Mouse (Mus musculus): ENCODE data around the gene Bpgm. TPM values are rescaled to one million over a fixed set of nuclear protein-coding genes. Genes with fewer than 3 reads are reported as not detected.

Gene Bpgm
- polyA plus RNA-seq, 1 experiment from 2014 or later: 94.6 TPM

- H3K4me1 ChIP-seq (ENCODE audit: control insufficient read depth, insufficient read depth, low read length): no peaks in the 10 kb centered on the region
- no peaks in the 10 kb centered on the region for H3K9me3 ChIP-seq (ENCODE audit: control insufficient read depth, low read length)
- H3K4me3 ChIP-seq (replicated peaks; ENCODE audit: low read depth, low read length): no peak overlapping the region
- 88% methylated on average over 3 of the region's 3 CpGs for WGBS
- ATAC-seq (ENCODE audit: low FRiP score, low TSS enrichment) (no peak), DNase-seq (no peak)
- H3K36me3 ChIP-seq (ENCODE audit: control insufficient read depth, insufficient read depth, low read length): no peaks in the 10 kb centered on the region
- H3K27ac ChIP-seq (replicated peaks; ENCODE audit: low read depth, low read length): no peak overlapping the region
- no peak overlapping the region for H3K9ac ChIP-seq (replicated peaks; ENCODE audit: low read length)
- no peak overlapping the region for H3K4me2 ChIP-seq (ENCODE audit: low read length)
- H3K27me3 ChIP-seq (ENCODE audit: control insufficient read depth, insufficient read depth, low read length): no peaks in the 10 kb centered on the region
Measured at GRCm38 (mm10) chr6:34526389-34526788, 50.4 kb downstream of the Bpgm start.

DNA sequence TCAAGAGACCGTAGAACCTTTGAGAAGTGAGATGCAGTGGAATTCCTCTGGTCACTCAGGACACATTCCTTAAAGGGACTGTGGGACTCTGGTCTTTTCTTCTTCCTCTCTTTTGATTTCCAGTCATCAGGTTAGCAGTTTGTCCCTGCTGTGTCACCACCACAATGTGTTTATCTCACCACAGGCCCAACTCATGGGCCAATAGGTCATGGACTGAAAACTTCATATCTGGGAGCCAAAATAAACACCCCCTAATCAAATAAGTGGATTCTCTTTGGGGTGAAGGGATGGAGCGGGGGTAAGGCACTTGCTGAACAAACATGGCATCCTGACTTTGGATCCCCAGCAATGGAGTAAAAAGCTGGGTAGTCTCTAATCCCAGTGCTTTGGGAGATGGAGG is 52.1 kb downstream of the Bpgm start:
- no peaks in the 10 kb centered on the region for H3K4me1 ChIP-seq (ENCODE audit: control insufficient read depth, insufficient read depth, low read length)
- no peak overlapping the region for H3K9ac ChIP-seq (replicated peaks; ENCODE audit: low read length)
- no peaks in the 10 kb centered on the region for H3K27me3 ChIP-seq (ENCODE audit: control insufficient read depth, insufficient read depth, low read length)
- no peak for DNase-seq
- H3K27ac ChIP-seq (replicated peaks; ENCODE audit: low read depth, low read length): no peak overlapping the region
- no peak overlapping the region for H3K4me2 ChIP-seq (ENCODE audit: low read length)
- H3K36me3 ChIP-seq (ENCODE audit: control insufficient read depth, insufficient read depth, low read length): no peaks in the 10 kb centered on the region
- no peaks in the 10 kb centered on the region for H3K9me3 ChIP-seq (ENCODE audit: control insufficient read depth, low read length)
- no peak for ATAC-seq (ENCODE audit: low FRiP score, low TSS enrichment)
- WGBS: 87% methylated on average over 2 of the region's 2 CpGs
- H3K4me3 ChIP-seq (replicated peaks; ENCODE audit: low read depth, low read length): no peak overlapping the region

- Histone ChIP-seq H3K4me2 (ENCODE audit: low read length) (no peak overlapping the region), H3K9ac (replicated peaks; ENCODE audit: low read length) (no peak overlapping the region), H3K27me3 (ENCODE audit: control insufficient read depth, insufficient read depth, low read length) (no peaks in the 10 kb centered on the region), H3K36me3 (ENCODE audit: control insufficient read depth, insufficient read depth, low read length) (no peaks in the 10 kb centered on the region), H3K4me1 (ENCODE audit: control insufficient read depth, insufficient read depth, low read length) (no peaks in the 10 kb centered on the region), H3K27ac (replicated peaks; ENCODE audit: low read depth, low read length) (no peak overlapping the region), H3K9me3 (ENCODE audit: control insufficient read depth, low read length) (no peaks in the 10 kb centered on the region), H3K4me3 (replicated peaks; ENCODE audit: low read depth, low read length) (no peak overlapping the region)
- 86% methylated on average over 3 of the region's 3 CpGs for WGBS
- no peak for DNase-seq
- ATAC-seq (ENCODE audit: low FRiP score, low TSS enrichment): no peak
Measured at GRCm38 (mm10) chr6:34529992-34530391, 54.0 kb downstream of the Bpgm start.

GRCm38 (mm10) chr6:34533055-34533454 is 57.0 kb downstream of the Bpgm start:
- no peak overlapping the region for H3K27ac ChIP-seq (replicated peaks; ENCODE audit: low read depth, low read length)
- ATAC-seq (ENCODE audit: low FRiP score, low TSS enrichment): no peak
- H3K9me3 ChIP-seq (ENCODE audit: control insufficient read depth, low read length): no peaks in the 10 kb centered on the region
- no peaks in the 10 kb centered on the region for H3K27me3 ChIP-seq (ENCODE audit: control insufficient read depth, insufficient read depth, low read length)
- WGBS: 92% methylated on average over 1 of the region's 1 CpGs
- no peak overlapping the region for H3K4me3 ChIP-seq (replicated peaks; ENCODE audit: low read depth, low read length)
- H3K9ac ChIP-seq (replicated peaks; ENCODE audit: low read length): no peak overlapping the region
- no peak overlapping the region for H3K4me2 ChIP-seq (ENCODE audit: low read length)
- H3K36me3 ChIP-seq (ENCODE audit: control insufficient read depth, insufficient read depth, low read length): no peaks in the 10 kb centered on the region
- no peak for DNase-seq
- H3K4me1 ChIP-seq (ENCODE audit: control insufficient read depth, insufficient read depth, low read length): no peaks in the 10 kb centered on the region

DNA sequence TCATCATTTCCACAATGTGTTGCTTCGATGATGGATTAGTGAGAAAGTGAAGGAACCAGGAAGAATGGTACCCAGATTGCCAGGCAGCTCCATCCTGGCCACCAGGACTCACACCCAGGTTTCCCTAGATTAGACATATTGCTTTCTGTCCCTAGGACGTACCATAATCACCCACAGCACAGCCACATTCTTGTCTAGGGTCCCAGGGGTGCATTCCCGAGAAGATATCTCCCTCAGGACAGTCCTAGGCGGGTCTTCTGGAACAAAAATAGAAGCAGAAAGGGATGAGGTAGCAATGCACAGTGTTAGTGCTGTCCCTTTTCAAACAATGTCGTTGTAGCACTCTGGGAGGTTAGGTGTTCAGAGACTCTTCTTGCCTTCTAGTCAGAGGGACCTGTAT is 57.9 kb downstream of the Bpgm start:
- no peak for DNase-seq
- WGBS: 79% methylated on average over 5 of the region's 5 CpGs
- Histone ChIP-seq H3K4me2 (ENCODE audit: low read length) (no peak overlapping the region), H3K4me1 (ENCODE audit: control insufficient read depth, insufficient read depth, low read length) (no peaks in the 10 kb centered on the region), H3K36me3 (ENCODE audit: control insufficient read depth, insufficient read depth, low read length) (no peaks in the 10 kb centered on the region), H3K27ac (replicated peaks; ENCODE audit: low read depth, low read length) (no peak overlapping the region), H3K27me3 (ENCODE audit: control insufficient read depth, insufficient read depth, low read length) (no peaks in the 10 kb centered on the region), H3K9me3 (ENCODE audit: control insufficient read depth, low read length) (no peaks in the 10 kb centered on the region), H3K4me3 (replicated peaks; ENCODE audit: low read depth, low read length) (no peak overlapping the region), H3K9ac (replicated peaks; ENCODE audit: low read length) (no peak overlapping the region)
- ATAC-seq (ENCODE audit: low FRiP score, low TSS enrichment): no peak

DNA sequence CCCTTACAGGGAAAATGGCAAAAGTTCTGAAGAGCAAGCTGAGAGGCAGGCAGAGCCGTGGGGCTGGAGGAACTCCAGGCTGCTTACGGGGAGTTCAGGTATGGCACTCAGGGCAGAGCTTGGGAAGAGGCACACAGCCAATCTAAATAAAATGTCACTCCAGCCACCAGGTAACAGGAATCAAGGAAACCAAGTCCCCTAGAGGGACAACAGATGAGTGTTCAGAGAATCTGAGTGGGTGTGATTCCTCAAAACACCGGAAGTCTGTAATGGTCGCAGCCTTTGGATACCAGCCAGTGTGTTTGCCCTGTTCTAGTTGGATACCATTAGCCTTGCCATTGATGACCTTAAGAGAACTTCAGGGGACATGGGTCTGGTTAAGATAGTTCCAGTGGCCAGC is 66.9 kb downstream of the Bpgm start:
- Histone ChIP-seq H3K9me3 (ENCODE audit: control insufficient read depth, low read length) (no peaks in the 10 kb centered on the region), H3K4me2 (ENCODE audit: low read length) (no peak overlapping the region), H3K4me3 (replicated peaks; ENCODE audit: low read depth, low read length) (no peak overlapping the region), H3K27ac (replicated peaks; ENCODE audit: low read depth, low read length) (no peak overlapping the region), H3K27me3 (ENCODE audit: control insufficient read depth, insufficient read depth, low read length) (no peaks in the 10 kb centered on the region), H3K9ac (replicated peaks; ENCODE audit: low read length) (no peak overlapping the region), H3K36me3 (ENCODE audit: control insufficient read depth, insufficient read depth, low read length) (no peaks in the 10 kb centered on the region), H3K4me1 (ENCODE audit: control insufficient read depth, insufficient read depth, low read length) (no peaks in the 10 kb centered on the region; the same call in 1 of the 2 replicates)
- 91% methylated on average over 4 of the region's 4 CpGs for WGBS
- no peak for ATAC-seq (ENCODE audit: low FRiP score, low TSS enrichment)
- DNase-seq: no peak

DNA sequence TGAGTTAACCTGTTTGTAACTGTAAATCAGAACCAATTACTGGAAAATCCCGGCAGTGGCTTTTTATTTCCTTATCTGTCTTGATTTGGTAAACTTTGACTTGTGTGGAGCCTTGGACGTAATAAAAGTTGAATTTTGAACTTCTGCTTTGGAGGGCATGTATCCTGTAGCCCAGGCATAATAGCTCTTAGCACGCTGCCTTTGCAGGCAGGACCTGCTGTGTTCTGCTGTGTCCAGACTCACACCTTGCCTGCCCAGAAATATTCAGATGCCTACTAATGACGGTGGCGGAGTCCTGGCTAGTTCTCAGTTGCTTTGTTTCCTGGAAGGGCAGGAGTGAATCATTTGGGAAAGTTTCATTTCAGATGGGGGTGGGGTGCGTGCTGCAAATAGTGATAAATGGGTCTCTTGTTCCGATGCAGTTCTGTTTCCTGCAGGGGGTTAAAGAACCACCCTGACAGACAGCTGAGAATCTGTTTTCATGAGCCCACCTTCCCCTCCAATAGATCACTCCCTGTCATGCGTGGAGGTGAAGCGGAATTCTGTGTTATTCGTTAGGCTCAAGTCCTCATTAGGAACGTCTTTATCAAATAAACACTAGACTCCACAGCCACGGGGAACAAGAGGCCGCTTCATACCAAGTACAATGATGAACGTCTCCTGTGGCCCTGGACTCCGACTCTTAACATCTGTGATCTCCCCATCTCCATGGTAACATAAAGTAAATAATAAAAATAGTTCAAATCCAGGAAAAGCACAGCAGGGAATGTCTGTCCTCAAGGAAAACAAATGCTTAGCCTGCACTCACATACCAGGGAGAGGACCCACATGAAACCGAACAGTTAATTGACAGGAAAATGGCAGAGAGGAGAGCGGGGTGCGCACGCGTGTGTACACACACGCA is 67.5 kb downstream of the Bpgm start:
- ATAC-seq (ENCODE audit: low FRiP score, low TSS enrichment): no peak
- DNase-seq: peak; percentile 54
- WGBS: 64% methylated on average over 21 of the region's 21 CpGs
- no peak overlapping the region for H3K4me2 ChIP-seq (ENCODE audit: low read length)
- no peaks in the 10 kb centered on the region for H3K9me3 ChIP-seq (ENCODE audit: control insufficient read depth, low read length)
- no peak overlapping the region for H3K27ac ChIP-seq (replicated peaks; ENCODE audit: low read depth, low read length)
- no peaks in the 10 kb centered on the region for H3K27me3 ChIP-seq (ENCODE audit: control insufficient read depth, insufficient read depth, low read length)
- no peak overlapping the region for H3K9ac ChIP-seq (replicated peaks; ENCODE audit: low read length)
- H3K4me3 ChIP-seq (replicated peaks; ENCODE audit: low read depth, low read length): no peak overlapping the region
- no peaks in the 10 kb centered on the region for H3K36me3 ChIP-seq (ENCODE audit: control insufficient read depth, insufficient read depth, low read length)
- H3K4me1 ChIP-seq (ENCODE audit: control insufficient read depth, insufficient read depth, low read length): no peaks in the 10 kb centered on the region; the same call in 1 of the 2 replicates

GRCm38 (mm10) chr6:34544207-34544602 is 68.2 kb downstream of the Bpgm start:
- Histone ChIP-seq H3K4me3 (replicated peaks; ENCODE audit: low read depth, low read length) (no peak overlapping the region), H3K9ac (replicated peaks; ENCODE audit: low read length) (no peak overlapping the region), H3K4me2 (ENCODE audit: low read length) (no peak overlapping the region), H3K27me3 (ENCODE audit: control insufficient read depth, insufficient read depth, low read length) (no peaks in the 10 kb centered on the region), H3K27ac (replicated peaks; ENCODE audit: low read depth, low read length) (no peak overlapping the region), H3K9me3 (ENCODE audit: control insufficient read depth, low read length) (no peaks in the 10 kb centered on the region), H3K4me1 (ENCODE audit: control insufficient read depth, insufficient read depth, low read length) (no peaks in the 10 kb centered on the region; the same call in 1 of the 2 replicates), H3K36me3 (ENCODE audit: control insufficient read depth, insufficient read depth, low read length) (no peaks in the 10 kb centered on the region)
- ATAC-seq (ENCODE audit: low FRiP score, low TSS enrichment): no peak
- no peak for DNase-seq
- WGBS: 89% methylated on average over 10 of the region's 10 CpGs

DNA sequence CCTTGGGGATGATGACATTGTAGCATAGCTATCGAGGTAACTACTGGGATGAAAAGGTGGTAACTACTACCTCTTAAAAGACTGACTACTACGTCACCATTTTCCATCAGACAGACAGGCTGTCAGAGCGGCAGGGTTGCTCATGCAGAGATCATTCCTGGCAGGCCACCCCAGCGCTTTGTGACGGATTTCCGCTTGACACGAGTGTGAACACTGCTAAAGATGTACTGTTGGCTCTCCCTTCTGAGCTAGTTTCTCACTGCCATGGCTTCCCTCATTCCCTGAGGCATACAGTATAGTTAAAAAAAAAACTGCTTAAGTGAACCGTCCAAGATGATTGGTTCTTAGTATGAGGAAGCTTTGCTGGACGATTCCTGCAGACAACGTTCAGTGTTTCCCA is 69.3 kb downstream of the Bpgm start:
- Histone ChIP-seq H3K4me2 (ENCODE audit: low read length) (no peak overlapping the region), H3K9me3 (ENCODE audit: control insufficient read depth, low read length) (no peaks in the 10 kb centered on the region), H3K9ac (replicated peaks; ENCODE audit: low read length) (no peak overlapping the region), H3K4me3 (replicated peaks; ENCODE audit: low read depth, low read length) (no peak overlapping the region), H3K27ac (replicated peaks; ENCODE audit: low read depth, low read length) (no peak overlapping the region), H3K27me3 (ENCODE audit: control insufficient read depth, insufficient read depth, low read length) (no peaks in the 10 kb centered on the region), H3K36me3 (ENCODE audit: control insufficient read depth, insufficient read depth, low read length) (no peaks in the 10 kb centered on the region), H3K4me1 (ENCODE audit: control insufficient read depth, insufficient read depth, low read length) (no peaks in the 10 kb centered on the region; the same call in 1 of the 2 replicates)
- ATAC-seq (ENCODE audit: low FRiP score, low TSS enrichment) (no peak), DNase-seq (no peak)
- WGBS: 77% methylated on average over 10 of the region's 10 CpGs

Data from midbrain, embryonic 14.5 days (tissue).